Mouse (Mus musculus) T-helper 17 cell (primary cell): ENCODE results near the gene Mup15.

Experiments
- in situ Hi-C, 2 experiments: fragments of 300-600 bp; cut with MboI, MseI; formaldehyde crosslinking; loops; 1 replicate in 1 of 2; 2 replicates in 1 of 2; pipeline ENCODE4 v1.15.1; 2025; ENCODE audit warnings: high pct_unique_total_duplicates in 2 of 2

The Mup15 gene

DNA sequence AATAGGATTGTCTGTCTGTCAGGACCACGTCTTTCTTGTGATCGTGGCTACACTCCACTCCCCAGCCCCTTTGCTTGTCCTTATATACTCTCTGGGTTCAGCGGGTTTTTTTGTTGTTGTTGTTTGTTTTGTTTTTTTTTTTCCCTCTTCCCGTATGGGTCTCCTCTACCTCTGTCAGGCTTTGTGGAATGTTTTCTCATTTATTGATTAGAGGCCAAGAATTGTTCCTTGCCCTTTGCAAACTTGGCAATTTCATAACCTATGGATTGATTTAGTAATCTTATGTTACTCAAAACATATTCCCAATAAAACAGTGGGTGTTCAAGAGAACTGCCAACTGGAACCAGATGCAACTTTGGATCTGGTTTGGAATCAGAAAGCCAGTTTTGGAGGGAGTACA lies at the start of gene Mup15:
Gene Mup15 (minus strand): TSS at position 101 of the 400 bp plus-strand sequence.
- in situ Hi-C loops = loop anchor here (5.0 to 25.0 kb wide), 6 partner anchors 75 to 1375 kb away; partner anchors contain the start of genes Mup16 (in 2 of the 2), Mup18 (in 2 of the 2) and Mup11 (in 1 of the 2)
